Mouse (Mus musculus) kidney, postnatal 25 days (tissue): ENCODE measurements around the gene Fbxw17.
"Not testable (repeated sequence)": the region's sequence is repeated elsewhere in the genome, so short reads cannot be mapped to it uniquely, and the experiment has no call there.

Experiments
- DNase-seq, 2 experiments: peaks; one replicate each; pipeline ENCODE4 v3.0.0; 2021; ENCODE audit warnings: mixed read lengths in 2 of 2

Gene Fbxw17

DNA sequence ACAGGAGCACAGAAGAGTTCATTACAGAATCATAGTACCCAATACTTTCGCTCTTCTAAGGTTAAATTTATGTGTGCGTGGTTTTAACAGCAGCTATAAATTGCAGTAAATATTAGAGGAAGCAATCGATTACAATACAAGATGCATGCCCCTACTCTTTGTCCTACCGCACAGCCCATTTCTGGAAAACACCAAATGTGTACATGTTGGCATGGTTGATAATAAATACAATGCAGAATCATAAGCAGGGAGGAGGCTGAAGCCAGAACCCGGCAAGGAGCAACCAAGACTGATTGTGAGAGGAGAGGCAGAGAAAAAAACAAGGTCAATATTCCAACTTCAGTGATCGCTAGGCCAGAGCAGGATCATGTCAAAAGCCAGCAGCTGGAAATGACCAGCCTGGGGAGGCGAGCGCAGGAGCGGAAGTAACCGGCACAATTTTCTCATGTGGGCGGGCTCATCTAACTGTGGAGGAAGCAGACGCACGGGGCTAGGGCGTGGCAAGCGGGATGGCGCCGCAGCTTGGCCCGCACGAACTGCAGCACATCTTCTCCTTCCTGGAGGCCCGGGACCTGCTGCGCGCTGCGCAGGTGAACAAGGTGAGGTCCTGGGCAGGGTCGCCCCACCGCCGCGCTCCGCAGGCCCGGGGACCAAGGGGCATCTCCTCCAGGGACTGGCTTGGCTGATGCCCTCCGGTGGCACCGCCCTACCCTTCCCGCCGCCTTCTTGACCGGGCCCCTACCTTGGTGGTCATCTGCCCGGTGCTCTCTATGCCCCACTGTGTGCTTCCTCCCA is at the start of gene Fbxw17:
Fbxw17 (plus strand) TSS at position 476 of the 795 bp plus-strand sequence.
- DNase-seq: peak; percentile 77 to 88

DNA sequence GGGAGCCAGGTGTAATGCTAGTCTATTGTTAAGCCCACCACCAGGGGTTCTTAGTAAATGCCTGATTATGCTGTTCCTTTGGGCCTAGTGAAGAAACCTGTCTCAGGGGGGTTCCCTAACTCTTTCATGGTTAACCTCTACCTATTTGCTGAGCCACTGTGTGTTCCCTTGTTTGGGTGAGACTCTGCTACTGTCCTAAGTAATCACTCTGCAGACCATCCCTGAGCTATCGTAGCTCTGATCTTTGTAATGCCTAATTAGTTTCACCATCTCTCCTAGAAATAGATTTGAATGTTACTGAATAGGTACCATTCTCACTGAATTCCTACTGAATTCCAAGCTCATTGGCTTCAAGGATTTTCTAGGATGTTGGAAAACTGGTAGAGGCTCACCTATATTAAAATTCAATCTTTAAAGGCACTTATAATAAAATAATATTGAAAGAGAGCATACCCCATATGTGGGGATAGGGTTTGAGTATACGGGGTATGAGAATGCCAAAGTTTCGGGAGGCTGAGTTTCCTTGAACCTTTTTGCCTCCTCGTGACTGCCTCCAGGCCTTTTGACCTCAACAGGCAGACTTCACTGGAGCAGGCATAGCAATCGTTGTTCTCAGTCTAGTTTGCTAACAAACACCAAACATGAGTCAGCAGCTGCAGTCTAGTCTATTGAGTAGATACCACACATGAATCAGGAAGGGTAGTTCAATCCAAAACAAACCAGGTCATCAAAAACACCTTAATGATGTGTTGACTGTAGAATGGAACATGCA is 44.5 kb upstream of the Fbxw17 start:
- DNase-seq: not testable (repeated sequence)

DNA sequence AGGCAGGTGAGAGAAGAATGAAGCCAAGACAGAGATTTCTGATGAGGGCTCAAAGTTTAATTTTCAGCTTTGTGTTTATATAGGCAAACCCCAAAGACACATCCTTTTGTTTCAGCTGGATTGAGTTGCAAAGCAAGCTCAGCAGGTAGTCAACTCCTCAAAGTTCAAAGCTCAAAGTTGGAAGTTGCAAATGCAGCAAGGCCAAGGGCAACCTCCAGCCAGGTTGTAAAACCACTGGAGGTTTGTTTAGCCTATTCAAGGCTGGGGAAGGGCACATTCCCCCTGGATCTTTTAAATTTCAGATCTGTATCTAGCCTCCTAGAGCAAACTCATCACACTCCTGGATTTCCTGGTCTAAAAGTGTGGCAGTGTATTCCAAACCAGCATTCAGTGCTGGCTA is 28.5 kb upstream of the Fbxw17 start:
- DNase-seq: not testable (repeated sequence)

DNA sequence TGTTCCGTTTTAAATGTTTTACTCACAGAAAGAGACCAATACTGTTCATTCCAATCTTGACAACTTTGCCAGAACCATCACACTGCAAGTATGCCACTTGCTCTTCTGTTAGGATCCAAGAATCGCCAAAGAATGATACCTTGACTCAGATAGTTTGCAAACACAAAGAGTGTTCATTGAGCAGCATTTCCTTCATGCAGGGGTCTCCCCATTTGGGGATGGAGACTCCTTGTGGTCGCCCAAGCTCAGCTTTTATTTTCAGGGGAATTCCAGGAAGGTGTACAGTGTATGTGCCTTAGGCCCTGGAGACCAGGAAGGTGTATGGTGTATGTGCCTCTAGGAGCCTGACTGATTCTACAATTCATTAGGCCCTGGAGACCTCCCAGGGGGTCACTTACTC is 757 bp downstream of the Fbxw17 start:
- DNase-seq: no peak

DNA sequence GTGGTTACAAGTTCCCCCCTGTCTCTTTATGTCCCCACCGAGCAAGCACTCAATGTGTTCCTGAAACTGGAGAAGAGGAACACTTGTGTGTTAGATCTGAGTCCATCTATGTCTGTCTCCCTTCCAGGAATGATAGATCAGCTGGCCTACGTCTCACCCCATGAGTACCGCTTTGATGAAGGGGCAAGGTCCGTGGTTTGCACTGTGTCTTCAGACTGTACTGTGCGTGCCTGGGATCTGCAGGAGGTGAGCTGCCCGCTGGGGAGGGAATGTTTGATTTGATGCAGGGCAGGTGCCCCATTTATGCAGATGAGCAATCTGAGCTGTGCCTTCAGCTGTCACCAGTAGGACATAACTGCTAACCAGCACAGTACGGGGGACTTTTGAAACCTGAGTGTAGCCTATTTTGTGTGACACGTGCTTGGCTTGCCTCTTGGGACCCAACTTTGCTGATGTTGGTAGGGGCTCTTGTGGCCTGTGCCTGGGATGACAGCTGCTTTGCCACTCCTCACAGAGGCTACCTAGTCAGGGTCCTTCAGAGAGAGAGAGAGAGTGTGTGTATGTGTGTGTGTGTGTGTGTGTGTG is 6.1 kb downstream of the Fbxw17 start:
- DNase-seq: peak in 1 of 2 experiments; percentile 56

DNA sequence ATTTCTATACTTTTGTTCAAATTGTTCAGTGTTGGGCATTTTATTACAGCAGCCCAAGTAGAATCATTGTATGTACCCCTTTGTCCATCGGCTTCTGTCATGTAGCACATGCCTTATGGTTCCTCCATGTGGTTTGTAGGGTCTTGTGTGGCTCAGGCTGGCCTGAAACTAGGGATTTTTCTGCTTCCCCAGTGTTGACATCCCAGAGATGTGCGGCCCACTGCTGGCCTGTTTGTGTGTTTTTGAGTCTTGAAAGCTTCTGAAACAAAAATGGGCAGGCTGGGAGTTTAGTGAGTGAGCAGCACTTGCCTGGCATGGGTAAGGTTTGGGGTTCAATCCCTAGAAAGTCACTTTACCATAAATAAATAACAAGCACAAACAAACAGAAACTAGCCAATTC is 6.9 kb downstream of the Fbxw17 start:
- no peak for DNase-seq

DNA sequence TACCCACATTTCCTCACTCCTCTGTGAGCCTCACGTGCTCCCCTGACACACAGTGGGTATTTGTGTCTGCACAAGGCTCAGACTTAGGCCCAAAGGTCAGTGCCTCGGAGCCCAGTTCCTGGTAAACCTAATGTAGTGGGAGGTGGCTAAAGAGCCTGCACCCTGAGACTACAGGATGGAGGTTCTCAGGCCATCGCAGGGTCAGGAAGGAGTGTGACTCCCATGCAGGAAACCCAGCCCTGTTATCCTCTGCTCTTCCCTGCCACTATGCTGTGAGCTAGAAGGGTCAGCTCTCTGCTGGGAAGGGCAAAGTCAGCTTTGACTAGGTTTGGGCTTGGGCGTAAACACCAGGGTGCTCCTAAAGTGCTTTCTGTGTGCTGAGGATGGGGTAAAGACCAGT is 9.0 kb downstream of the Fbxw17 start:
- DNase-seq: no peak

DNA sequence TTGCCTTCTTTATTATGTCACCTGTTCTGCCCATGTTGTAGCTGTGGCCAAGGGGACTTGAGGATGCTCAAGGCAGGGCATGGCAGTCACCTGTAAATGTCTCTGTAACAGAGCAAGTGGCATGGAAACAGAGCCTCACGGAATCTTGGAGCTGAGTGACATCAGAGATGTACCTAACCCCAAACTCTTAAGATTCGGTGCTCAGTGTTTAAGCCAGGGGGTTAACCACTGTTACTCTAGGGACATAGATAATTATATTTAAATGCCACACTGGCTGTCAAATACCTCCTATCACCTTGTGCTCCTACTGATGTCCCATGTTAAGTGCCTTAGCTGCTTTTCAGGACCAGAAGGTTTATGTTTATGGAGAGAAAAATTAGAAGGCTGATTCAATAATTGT is 26.1 kb downstream of the Fbxw17 start, which contains the start of gene Gm47429:
Gm47429 (minus strand) TSS at position 101 of the 400 bp plus-strand sequence.
- no peak for DNase-seq

DNA sequence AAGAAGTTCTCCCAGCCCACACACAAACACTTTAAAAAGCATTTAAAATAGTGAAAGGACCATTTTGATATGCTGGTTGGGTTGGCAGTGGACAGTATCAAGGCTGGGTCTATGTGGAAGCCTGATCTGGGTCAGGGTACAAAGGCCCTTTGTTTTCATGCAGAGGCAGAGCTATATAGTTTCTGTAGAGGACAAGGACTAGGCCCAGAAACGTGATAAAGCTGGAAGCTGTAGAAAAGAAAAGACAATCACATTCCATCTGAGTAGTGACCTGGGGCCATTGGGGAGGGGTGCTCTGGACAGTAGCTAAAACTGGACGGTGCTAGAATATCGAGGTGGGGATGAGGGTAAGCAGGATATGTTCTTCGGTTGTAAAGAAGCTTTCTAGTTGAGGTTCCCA is 27.6 kb downstream of the Fbxw17 start:
- no peak for DNase-seq

DNA sequence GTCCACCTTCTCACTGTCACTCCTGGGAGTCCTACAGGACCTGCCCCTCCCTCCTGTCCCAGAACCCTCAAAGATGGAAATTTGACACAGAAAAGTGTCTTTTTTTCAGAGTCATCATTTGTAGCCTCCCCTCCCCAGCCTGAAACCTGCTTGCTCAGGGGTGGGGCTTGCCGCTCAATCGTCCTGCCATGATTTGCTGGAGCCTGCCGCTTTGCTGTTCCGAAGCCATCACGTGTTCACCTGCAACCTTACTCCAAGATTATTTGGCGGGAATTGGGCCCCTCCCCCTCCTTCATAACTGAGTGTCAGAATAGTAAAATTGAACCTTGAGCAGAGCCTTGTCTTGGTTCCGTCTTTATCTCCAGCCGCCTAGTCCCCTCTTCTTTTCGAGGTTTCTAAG is 34.6 kb downstream of the Fbxw17 start:
- DNase-seq: peak in 1 of 2 experiments; percentile 4

DNA sequence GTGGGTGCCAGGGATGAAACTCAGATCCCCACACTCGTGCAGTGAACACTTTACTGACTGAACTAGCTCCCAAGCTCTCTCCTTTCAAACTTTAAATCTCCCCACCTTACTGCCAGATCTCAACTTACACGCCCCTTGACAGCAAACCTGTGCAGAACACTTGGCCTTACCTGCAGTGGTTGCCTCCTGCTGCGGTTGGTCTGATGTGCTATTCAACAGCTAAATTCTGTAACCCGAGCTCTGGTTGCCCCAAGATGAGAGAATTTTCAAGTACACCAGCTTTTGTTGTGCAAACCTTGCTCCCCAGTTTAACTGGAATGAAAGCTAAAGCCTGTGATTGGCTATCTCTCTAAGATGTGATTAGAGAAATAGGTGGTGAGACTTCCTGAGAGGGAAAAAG is 35.8 kb downstream of the Fbxw17 start:
- DNase-seq: no peak

DNA sequence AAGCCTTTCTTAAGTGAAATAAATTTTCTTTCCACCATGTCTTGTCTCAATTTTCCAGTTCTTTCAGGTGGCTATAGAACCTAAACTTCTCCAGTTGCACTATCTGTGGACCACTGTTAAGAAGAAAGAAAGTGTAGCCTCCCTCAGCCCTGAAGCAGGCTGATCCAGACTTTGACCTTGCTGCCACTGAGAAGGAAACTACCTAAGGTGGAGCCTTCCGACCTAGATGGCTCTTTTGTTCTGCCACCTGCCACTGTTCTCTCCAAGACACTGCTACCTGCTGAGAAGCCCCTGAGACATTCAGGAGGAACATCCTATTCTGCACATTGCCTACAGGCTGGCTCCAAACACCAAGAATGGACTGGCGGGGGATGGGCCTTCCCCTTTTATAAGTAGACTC is 42.8 kb downstream of the Fbxw17 start:
- not testable (repeated sequence) for DNase-seq

DNA sequence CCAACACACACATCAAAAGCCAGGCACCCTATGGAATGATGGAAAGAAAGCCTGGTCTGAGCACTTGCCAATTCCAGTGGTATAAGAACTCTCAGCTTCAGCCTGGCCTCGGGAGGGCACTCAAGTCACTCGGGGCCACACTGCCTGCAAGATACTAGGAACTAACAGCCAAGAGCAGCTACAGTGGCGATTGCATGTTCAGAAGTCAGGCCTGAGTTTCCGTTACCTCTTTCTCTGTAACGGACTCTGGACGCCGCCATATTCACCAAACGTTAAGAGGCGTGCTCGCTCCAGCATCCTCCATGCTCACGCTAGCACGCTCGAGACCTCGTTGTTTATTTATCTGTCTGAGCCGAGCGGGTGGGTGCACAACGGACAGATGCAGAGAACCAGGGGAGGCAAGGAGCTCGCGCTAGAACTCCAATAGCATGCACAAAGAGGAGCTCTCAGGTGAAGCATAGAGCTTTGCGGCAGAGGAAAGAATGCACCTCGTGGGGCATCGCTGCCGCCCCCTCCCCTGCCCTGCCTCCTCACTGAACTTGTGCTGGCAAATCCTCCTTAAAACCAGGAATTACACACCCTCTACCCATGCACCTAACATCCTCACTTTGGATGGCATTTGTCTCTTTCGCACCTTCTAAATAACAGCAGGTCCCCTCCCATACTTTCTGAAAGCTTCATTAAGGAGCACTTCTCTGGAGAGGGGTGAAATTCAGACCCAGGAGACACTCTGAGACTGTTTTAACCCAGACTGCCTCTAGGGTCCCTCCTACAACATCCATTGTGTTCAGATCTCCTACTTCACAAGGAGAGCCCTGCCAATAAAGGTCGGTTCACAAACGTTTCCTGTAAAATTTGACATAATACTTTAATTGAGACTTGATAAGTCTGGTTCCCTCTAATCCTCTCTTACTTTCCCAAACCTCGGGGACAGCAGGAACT is 47.2 kb downstream of the Fbxw17 start:
- DNase-seq: peak; percentile 27 to 48

DNA sequence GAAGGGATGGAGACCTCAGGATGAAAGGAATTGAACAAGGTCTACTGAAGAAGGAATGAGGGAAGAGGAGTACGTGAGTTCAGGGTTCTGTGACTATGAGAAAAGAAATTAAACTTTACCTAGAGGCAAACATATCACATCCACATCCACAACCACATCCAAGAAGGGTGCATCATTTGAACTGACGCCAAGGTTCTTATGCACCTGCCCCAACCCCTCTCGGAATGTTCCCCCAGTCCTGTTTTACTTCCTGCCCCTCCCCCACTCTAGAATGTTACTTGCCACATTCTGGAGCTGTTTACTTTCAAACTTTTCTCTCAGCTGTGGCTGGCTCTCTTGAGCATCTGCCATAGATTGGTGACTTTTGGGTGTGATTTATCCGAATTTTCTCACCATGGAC is 49.3 kb downstream of the Fbxw17 start, which contains the start of gene Nutm2:
Nutm2 (plus strand) TSS at position 301 of the 400 bp plus-strand sequence.
- DNase-seq: no peak
